Mouse (Mus musculus) spleen, adult 2 months (tissue): Measurements from ENCODE around the gene Nat8f3.
"Not testable (repeated sequence)": the region's sequence is repeated elsewhere in the genome, so short reads cannot be mapped to it uniquely, and the experiment has no call there.

Source experiments
- CTCF ChIP-seq: fragments of 200-500 bp; IDR thresholded peaks from 2 replicates; pipeline ENCODE4 v1.5.1; 2011; ENCODE audit warnings: mild to moderate bottlenecking, inconsistent platforms; ENCODE audit not compliant: insufficient read depth, insufficient read length, insufficient replicate concordance; ENCODE audit errors: extremely low read depth
- POLR2A ChIP-seq: fragments of 200-500 bp; IDR thresholded peaks from 2 replicates; pipeline ENCODE4 v1.6.1; 2011; ENCODE audit warnings: low read depth, low read length, inconsistent platforms

DNA sequence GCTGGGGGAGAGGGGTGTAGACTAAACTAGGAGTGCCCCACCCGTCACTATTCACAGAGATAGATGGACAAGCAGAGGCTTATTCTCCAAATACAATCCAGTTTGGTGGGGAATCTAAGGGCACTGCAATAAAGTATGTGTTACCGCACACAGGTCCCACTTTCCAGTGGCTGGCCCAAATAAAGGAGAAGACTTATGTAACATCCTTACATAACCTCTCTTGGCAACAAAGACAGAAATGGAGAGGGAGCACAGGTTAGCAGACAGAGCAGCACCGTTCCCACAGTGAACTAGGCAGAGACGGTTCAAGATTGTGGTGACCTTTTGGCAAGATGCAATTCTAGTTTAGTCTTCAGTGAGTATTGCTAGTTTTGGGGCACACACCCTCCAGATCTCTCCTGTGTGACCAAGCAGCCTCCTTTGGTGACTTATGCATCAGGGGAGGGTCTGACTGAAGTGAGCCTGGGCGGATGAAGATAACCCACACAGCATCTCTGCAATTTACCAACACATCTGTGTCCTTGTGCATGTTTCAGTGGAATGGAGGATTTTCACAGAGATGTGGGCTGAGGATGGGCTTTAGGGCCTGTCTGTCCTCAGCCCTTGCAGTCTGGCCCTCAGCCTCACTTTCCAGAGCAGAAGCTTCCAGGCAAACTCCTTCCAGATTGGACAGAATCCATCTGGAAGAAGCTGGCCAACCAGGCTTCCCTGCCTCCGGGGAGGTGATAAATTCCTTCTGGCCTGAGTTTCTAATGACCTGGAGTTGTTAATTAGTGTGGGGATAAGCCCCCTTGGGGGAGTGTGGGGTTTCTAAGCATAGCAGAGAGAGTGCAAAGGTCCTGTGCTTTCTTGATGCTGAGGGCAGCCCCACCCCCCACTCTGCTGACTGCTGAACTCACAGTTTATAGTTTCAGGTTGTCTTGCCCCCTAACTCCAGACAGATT, 2.2 kb downstream of the Nat8f3 start:
- TF ChIP-seq CTCF, POLR2A: not testable (repeated sequence)
